Mouse (Mus musculus): Measurements from ENCODE around the gene Fads6. TPM values are rescaled to one million over a fixed set of nuclear protein-coding genes. Genes with fewer than 3 reads are reported as not detected.
A peak's percentile ranks its signal among the peaks of the same experiment; 100 is the strongest.

Gene Fads6
- total RNA-seq (2012; rRNA removed), result 6.9 and 8.5 TPM in 2 replicates
- total RNA-seq (2014; rRNA removed), result 0.11 and 0.30 TPM in 2 replicates
- polyA plus RNA-seq (2012; ENCODE audit: insufficient read length, low read depth), result 0.56 and 0.63 TPM in 2 replicates

GRCm38 (mm10) chr11:115297214-115297826 is at the start of gene Fads6:
Gene Fads6, minus strand, starts transcription at chr11:115297663.
- Histone ChIP-seq H3K9me3 (replicated peaks; ENCODE audit: low read length) (peaks cover 17% of the 10 kb centered on the region), H3K4me3 (replicated peaks in 1 of 3; ENCODE audit: low read depth in 2 of 3, low read length in 2 of 3, poor library complexity in 1 of 3) (peak within 1 kb of the TSS; percentile 33 to 70 (median 48)), H3K4me1 (ENCODE audit: control insufficient read depth in 1 of 2, insufficient read depth in 2 of 2) (peaks cover 7 to 9% of the 10 kb centered on the region in 2 experiments), H3K9ac (ENCODE audit: insufficient read depth, low read depth) (peak within 1 kb of the TSS; percentile 16), H3K27ac (ENCODE audit: insufficient read depth, low read depth) (peak within 1 kb of the TSS; percentile 7; the same call in 1 of the 2 replicates), H3K36me3 (replicated peaks in 1 of 2; ENCODE audit: control insufficient read depth in 1 of 2, insufficient read depth in 1 of 2, low read length in 1 of 2) (no peaks in the 10 kb centered on the region), H3K4me2 (ENCODE audit: insufficient read depth, low read depth, poor library complexity, severe bottlenecking) (peak within 1 kb of the TSS; percentile 9), H3K27me3 (replicated peaks) (peaks cover 80% of the 10 kb centered on the region), H3K79me2 (replicated peaks; ENCODE audit: control insufficient read depth, extremely low read depth, insufficient read depth, poor library complexity, severe bottlenecking) (no peaks in the 10 kb centered on the region)
- in situ Hi-C loops (cut with MboI; ENCODE audit: low pct_ligation_motif_present, low pct_unique_long_range_greater_than_20kb, low sequenced_read_pairs), result no loop called here
- no peak for TF ChIP-seq E2F4 (IDR thresholded peaks at IDR 0.05; ENCODE audit: insufficient replicate concordance, low read depth, low read length)
- TF ChIP-seq UBTF (IDR thresholded peaks at IDR 0.05; ENCODE audit: low read depth, low read length), result no peak; the same call in 1 of the 2 replicates
- peak; percentile 49; the same call in 1 of the 2 replicates for TF ChIP-seq MYC (IDR thresholded peaks at IDR 0.05; ENCODE audit: low read depth, low read length)
- TF ChIP-seq RCOR1 (conservative IDR thresholded peaks at IDR 0.05; ENCODE audit: low read depth, low read length), result peak; percentile 62; the same call in 1 of the 2 replicates
- TF ChIP-seq MAFK (IDR thresholded peaks at IDR 0.05; ENCODE audit: insufficient replicate concordance, low read length), result no peak
- TF ChIP-seq CTCF (conservative IDR thresholded peaks at IDR 0.05 in 1 of 2, IDR thresholded peaks at IDR 0.05 in 1 of 2; ENCODE audit: low read depth in 2 of 2, low read length in 2 of 2), result peak in 1 of 2 experiments; percentile 84; a peak in 2 of 4 replicates
- no peak for TF ChIP-seq CHD1 (IDR thresholded peaks at IDR 0.05; ENCODE audit: low read depth, low read length)
- TF ChIP-seq PAX5 (IDR thresholded peaks at IDR 0.05; ENCODE audit: low read length), result no peak
- TF ChIP-seq TBP (conservative IDR thresholded peaks at IDR 0.05; ENCODE audit: low read depth, low read length), result no peak
- peak; percentile 51; the same call in 1 of the 2 replicates for TF ChIP-seq HCFC1 (IDR thresholded peaks at IDR 0.05; ENCODE audit: low read depth, low read length)
- no peak; the same call in 1 of the 2 replicates for TF ChIP-seq POLR2AphosphoS2 (IDR thresholded peaks at IDR 0.05; ENCODE audit: low read depth, low read length)
- 0 out of 2 replicates have a peak, but pooled peaks have one; percentile 33 for TF ChIP-seq MAZ (IDR thresholded peaks at IDR 0.05; ENCODE audit: low read depth, low read length)
- peak; percentile 42 for TF ChIP-seq ELF1 (IDR thresholded peaks at IDR 0.05; ENCODE audit: low read depth, low read length)
- TF ChIP-seq ZC3H11A (IDR thresholded peaks at IDR 0.05; ENCODE audit: low read depth, low read length), result no peak
- no peak for TF ChIP-seq ZKSCAN1 (IDR thresholded peaks at IDR 0.05; ENCODE audit: borderline replicate concordance, low read depth, low read length)
- TF ChIP-seq GABPA (IDR thresholded peaks at IDR 0.05; ENCODE audit: insufficient replicate concordance, low read depth, low read length), result no peak
- TF ChIP-seq EP300 (IDR thresholded peaks at IDR 0.05; ENCODE audit: low read length), result no peak; the same call in 1 of the 2 replicates
- peak; percentile 65 for TF ChIP-seq MEF2A (IDR thresholded peaks at IDR 0.05; ENCODE audit: borderline replicate concordance, low read depth, low read length)
- TF ChIP-seq NELFE (IDR thresholded peaks at IDR 0.05; ENCODE audit: low read depth, low read length), result peak; percentile 77; the same call in 1 of the 2 replicates
- TF ChIP-seq TCF12 (IDR thresholded peaks at IDR 0.05; ENCODE audit: low read depth, low read length), result peak; percentile 67; the same call in 1 of the 2 replicates
- peak; percentile 88 for TF ChIP-seq MXI1 (IDR thresholded peaks at IDR 0.05; ENCODE audit: low read depth, low read length)
- TF ChIP-seq SMC3 (IDR thresholded peaks at IDR 0.05; ENCODE audit: low read depth, low read length), result peak; percentile 58
- TF ChIP-seq IRF4 (IDR thresholded peaks at IDR 0.05; ENCODE audit: low read depth, low read length), result peak; percentile 74
- TF ChIP-seq KAT2A (IDR thresholded peaks at IDR 0.05; ENCODE audit: insufficient replicate concordance, low read length), result 0 out of 2 replicates have a peak, but pooled peaks have one; percentile 10
- TF ChIP-seq JUN (IDR thresholded peaks at IDR 0.05; ENCODE audit: insufficient read depth, low read depth, low read length), result no peak
- peak; percentile 55 for TF ChIP-seq ETS1 (conservative IDR thresholded peaks at IDR 0.05; ENCODE audit: low read depth, low read length)
- peak; percentile 68 for TF ChIP-seq CHD2 (IDR thresholded peaks at IDR 0.05; ENCODE audit: low read length)
- TF ChIP-seq SIN3A (IDR thresholded peaks at IDR 0.05; ENCODE audit: low read length), result peak; percentile 21; the same call in 1 of the 2 replicates
- TF ChIP-seq JUND (conservative IDR thresholded peaks at IDR 0.05; ENCODE audit: low read depth, low read length), result no peak
- TF ChIP-seq RAD21 (IDR thresholded peaks at IDR 0.05; ENCODE audit: low read depth, low read length), result peak; percentile 43
- TF ChIP-seq USF2 (conservative IDR thresholded peaks at IDR 0.05; ENCODE audit: low read depth, low read length), result no peak
- peak; percentile 36; the same call in 1 of the 2 replicates for TF ChIP-seq NRF1 (IDR thresholded peaks at IDR 0.05; ENCODE audit: low read depth, low read length)
- TF ChIP-seq POLR2A (IDR thresholded peaks at IDR 0.05; ENCODE audit: low read depth, low read length), result peak; percentile 71
- no peak for TF ChIP-seq ZNF384 (IDR thresholded peaks at IDR 0.05; ENCODE audit: low read depth, low read length)
- no peak for TF ChIP-seq USF1 (IDR thresholded peaks at IDR 0.05; ENCODE audit: low read depth, low read length)
- peak; percentile 68; the same call in 1 of the 2 replicates for TF ChIP-seq BHLHE40 (IDR thresholded peaks at IDR 0.05; ENCODE audit: low read depth, low read length)
- peak; percentile 81 for TF ChIP-seq MAX (IDR thresholded peaks at IDR 0.05; ENCODE audit: low read length)
- 0 out of 2 replicates have a peak, but pooled peaks have one; percentile 16 for TF ChIP-seq ZMIZ1 (IDR thresholded peaks at IDR 0.05; ENCODE audit: low read depth, low read length)
- dilution Hi-C loops (cut with MboI; ENCODE audit: extremely low pct_ligation_motif_present, extremely low pct_unique_long_range_greater_than_20kb, low sequenced_read_pairs), result no loop called here
- peak; percentile 29 for DNase-seq (ENCODE audit: extremely low read depth)
